Mouse (Mus musculus) small intestine, adult 2 months (tissue): ENCODE measurements around the gene Slc27a4.
A peak's percentile ranks its signal among the peaks of the same experiment; 100 is the strongest.

Source experiments
- CTCF ChIP-seq: fragments of 200-500 bp; IDR thresholded peaks from 2 replicates; pipeline ENCODE4 v1.5.1; 2012; ENCODE audit warnings: low read depth, mild to moderate bottlenecking, control low read depth, inconsistent platforms, low read length, moderate library complexity, mixed read lengths; ENCODE audit not compliant: insufficient replicate concordance, insufficient read length; ENCODE audit errors: extremely low read depth
- POLR2A ChIP-seq: fragments of 200-500 bp; IDR thresholded peaks from 2 replicates; pipeline ENCODE4 v1.6.1; 2012; ENCODE audit warnings: low read depth, mild to moderate bottlenecking, control low read depth, inconsistent platforms, low read length, moderate library complexity

DNA sequence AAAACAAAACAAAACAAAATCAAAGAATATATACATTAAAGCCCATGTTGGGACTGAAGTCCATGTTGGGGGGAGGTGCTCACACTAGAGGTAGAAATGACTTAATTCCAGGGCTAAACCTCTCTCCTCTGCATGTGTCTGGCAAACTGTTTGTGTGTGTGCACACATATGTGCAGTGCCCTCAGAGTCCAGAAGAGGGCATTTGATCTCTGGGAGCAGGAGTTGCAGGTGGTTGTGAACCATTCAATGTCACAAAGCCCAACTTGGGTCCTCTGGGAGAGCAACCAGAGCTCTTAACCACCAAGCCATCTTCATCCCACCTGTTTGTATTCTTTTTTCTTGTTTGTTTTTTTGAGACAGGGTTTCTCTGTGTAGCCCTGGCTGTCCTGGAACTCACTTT lies 32.3 kb upstream of the Slc27a4 start:
- TF ChIP-seq CTCF, result peak; percentile 39; the same call in 1 of the 2 replicates
- no peak for TF ChIP-seq POLR2A
